Mouse (Mus musculus): ENCODE data around the gene Smg6. TPM values are rescaled to one million over a fixed set of nuclear protein-coding genes. Genes with fewer than 3 reads are reported as not detected.

The Smg6 gene
- polyA plus RNA-seq, 1 experiment from 2014 or later = 19.9 TPM

GRCm38 (mm10) chr11:75062650-75063049 lies 137.0 kb downstream of the Smg6 start:
- ATAC-seq (ENCODE audit: insufficient number of reproducible peaks, insufficient read depth, low FRiP score, low read depth) = no peak
- 94% methylated on average over 6 of the region's 6 CpGs for WGBS
- no peak overlapping the region for H3K9ac ChIP-seq (replicated peaks; ENCODE audit: low read depth, low read length)
- no peak overlapping the region for H3K27ac ChIP-seq (ENCODE audit: low read length)
- H3K4me1 ChIP-seq (ENCODE audit: control insufficient read depth, insufficient read depth, low read length) = no peaks in the 10 kb centered on the region
- H3K4me3 ChIP-seq (ENCODE audit: low read depth, low read length) = no peak overlapping the region
- no peaks in the 10 kb centered on the region for H3K9me3 ChIP-seq (ENCODE audit: control insufficient read depth, low read depth, low read length)
- H3K4me2 ChIP-seq (replicated peaks; ENCODE audit: low read depth, low read length) = no peak overlapping the region
- H3K27me3 ChIP-seq (ENCODE audit: control insufficient read depth, insufficient read depth, low read length) = no peaks in the 10 kb centered on the region
- no peaks in the 10 kb centered on the region for H3K36me3 ChIP-seq (ENCODE audit: control insufficient read depth, insufficient read depth, low read length)

- Histone ChIP-seq H3K27me3 (ENCODE audit: control insufficient read depth, insufficient read depth, low read length) (no peaks in the 10 kb centered on the region), H3K4me3 (ENCODE audit: low read depth, low read length) (no peak overlapping the region), H3K27ac (ENCODE audit: low read length) (no peak overlapping the region), H3K9me3 (ENCODE audit: control insufficient read depth, low read depth, low read length) (no peaks in the 10 kb centered on the region), H3K36me3 (ENCODE audit: control insufficient read depth, insufficient read depth, low read length) (no peaks in the 10 kb centered on the region), H3K9ac (replicated peaks; ENCODE audit: low read depth, low read length) (no peak overlapping the region), H3K4me2 (replicated peaks; ENCODE audit: low read depth, low read length) (no peak overlapping the region), H3K4me1 (ENCODE audit: control insufficient read depth, insufficient read depth, low read length) (no peaks in the 10 kb centered on the region)
- ATAC-seq (ENCODE audit: insufficient number of reproducible peaks, insufficient read depth, low FRiP score, low read depth) = no peak
- WGBS = 100% methylated on average over 1 of the region's 1 CpGs
These were observed 138.6 kb downstream of the Smg6 start for GRCm38 (mm10) chr11:75064266-75064665.

GRCm38 (mm10) chr11:75071352-75071751 lies 145.7 kb downstream of the Smg6 start:
- no peak overlapping the region for H3K9ac ChIP-seq (replicated peaks; ENCODE audit: low read depth, low read length)
- H3K27ac ChIP-seq (ENCODE audit: low read length) = no peak overlapping the region
- H3K9me3 ChIP-seq (ENCODE audit: control insufficient read depth, low read depth, low read length) = no peaks in the 10 kb centered on the region
- H3K36me3 ChIP-seq (ENCODE audit: control insufficient read depth, insufficient read depth, low read length) = no peaks in the 10 kb centered on the region
- no peak overlapping the region for H3K4me3 ChIP-seq (ENCODE audit: low read depth, low read length)
- no peak overlapping the region for H3K4me2 ChIP-seq (replicated peaks; ENCODE audit: low read depth, low read length)
- WGBS = 82% methylated on average over 3 of the region's 3 CpGs
- 0 out of 2 replicates have a peak, but pooled peaks cover 5% of the 10 kb centered on the region for H3K4me1 ChIP-seq (ENCODE audit: control insufficient read depth, insufficient read depth, low read length)
- no peaks in the 10 kb centered on the region for H3K27me3 ChIP-seq (ENCODE audit: control insufficient read depth, insufficient read depth, low read length)
- no peak for ATAC-seq (ENCODE audit: insufficient number of reproducible peaks, insufficient read depth, low FRiP score, low read depth)

GRCm38 (mm10) chr11:75072932-75073625 lies 147.5 kb downstream of the Smg6 start:
- H3K4me2 ChIP-seq (replicated peaks; ENCODE audit: low read depth, low read length) = no peak overlapping the region
- H3K27ac ChIP-seq (ENCODE audit: low read length) = no peak overlapping the region
- H3K4me3 ChIP-seq (ENCODE audit: low read depth, low read length) = no peak overlapping the region
- WGBS = 49% methylated on average over 2 of the region's 2 CpGs
- H3K27me3 ChIP-seq (ENCODE audit: control insufficient read depth, insufficient read depth, low read length) = no peaks in the 10 kb centered on the region
- H3K36me3 ChIP-seq (ENCODE audit: control insufficient read depth, insufficient read depth, low read length) = no peaks in the 10 kb centered on the region
- no peaks in the 10 kb centered on the region for H3K9me3 ChIP-seq (ENCODE audit: control insufficient read depth, low read depth, low read length)
- no peak for ATAC-seq (ENCODE audit: insufficient number of reproducible peaks, insufficient read depth, low FRiP score, low read depth)
- H3K4me1 ChIP-seq (ENCODE audit: control insufficient read depth, insufficient read depth, low read length) = peaks cover 8% of the 10 kb centered on the region; the same call in 1 of the 2 replicates
- H3K9ac ChIP-seq (replicated peaks; ENCODE audit: low read depth, low read length) = no peak overlapping the region

GRCm38 (mm10) chr11:75073696-75074095 lies 148.1 kb downstream of the Smg6 start:
- no peak overlapping the region; the same call in 1 of the 2 replicates for H3K9ac ChIP-seq (replicated peaks; ENCODE audit: low read depth, low read length)
- peaks cover 14% of the 10 kb centered on the region; the same call in 1 of the 2 replicates for H3K4me1 ChIP-seq (ENCODE audit: control insufficient read depth, insufficient read depth, low read length)
- H3K4me2 ChIP-seq (replicated peaks; ENCODE audit: low read depth, low read length) = no peak overlapping the region
- no peak for ATAC-seq (ENCODE audit: insufficient number of reproducible peaks, insufficient read depth, low FRiP score, low read depth)
- H3K9me3 ChIP-seq (ENCODE audit: control insufficient read depth, low read depth, low read length) = no peaks in the 10 kb centered on the region
- peak overlapping the region; percentile 35 for H3K27ac ChIP-seq (ENCODE audit: low read length)
- 74% methylated on average over 2 of the region's 2 CpGs for WGBS
- no peaks in the 10 kb centered on the region for H3K27me3 ChIP-seq (ENCODE audit: control insufficient read depth, insufficient read depth, low read length)
- no peak overlapping the region for H3K4me3 ChIP-seq (ENCODE audit: low read depth, low read length)
- no peaks in the 10 kb centered on the region for H3K36me3 ChIP-seq (ENCODE audit: control insufficient read depth, insufficient read depth, low read length)

- H3K36me3 ChIP-seq (ENCODE audit: control insufficient read depth, insufficient read depth, low read length) = no peaks in the 10 kb centered on the region
- no peaks in the 10 kb centered on the region for H3K9me3 ChIP-seq (ENCODE audit: control insufficient read depth, low read depth, low read length)
- H3K27ac ChIP-seq (ENCODE audit: low read length) = no peak overlapping the region
- H3K27me3 ChIP-seq (ENCODE audit: control insufficient read depth, insufficient read depth, low read length) = no peaks in the 10 kb centered on the region
- no peak overlapping the region for H3K4me2 ChIP-seq (replicated peaks; ENCODE audit: low read depth, low read length)
- no peak for ATAC-seq (ENCODE audit: insufficient number of reproducible peaks, insufficient read depth, low FRiP score, low read depth)
- WGBS = 44% methylated on average over 2 of the region's 2 CpGs
- no peak overlapping the region for H3K9ac ChIP-seq (replicated peaks; ENCODE audit: low read depth, low read length)
- H3K4me1 ChIP-seq (ENCODE audit: control insufficient read depth, insufficient read depth, low read length) = peaks cover 15% of the 10 kb centered on the region; the same call in 1 of the 2 replicates
- no peak overlapping the region for H3K4me3 ChIP-seq (ENCODE audit: low read depth, low read length)
These were observed 148.9 kb downstream of the Smg6 start for GRCm38 (mm10) chr11:75074543-75074942.

DNA sequence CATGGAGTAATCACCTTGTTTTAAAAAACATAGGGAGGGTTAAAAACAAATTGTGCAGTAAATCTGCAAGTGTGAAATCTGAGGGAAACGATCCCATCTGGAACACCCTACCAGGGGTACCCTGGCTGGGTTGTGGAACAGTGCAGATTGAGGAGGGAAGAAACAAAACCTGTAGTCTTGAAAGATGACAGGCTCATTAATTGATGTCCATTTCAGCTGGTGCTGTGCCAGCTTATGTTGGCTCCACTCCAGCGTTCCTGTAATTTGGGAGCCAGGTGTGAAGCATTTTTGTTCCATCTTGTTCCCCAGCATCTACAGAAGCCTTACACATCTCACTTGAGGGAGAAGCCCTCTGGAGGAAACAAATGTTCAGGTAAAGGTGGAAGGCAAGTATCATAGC lies 153.0 kb downstream of the Smg6 start:
- Histone ChIP-seq H3K4me3 (ENCODE audit: low read depth, low read length) (no peak overlapping the region), H3K9ac (replicated peaks; ENCODE audit: low read depth, low read length) (no peak overlapping the region), H3K27ac (ENCODE audit: low read length) (no peak overlapping the region), H3K4me2 (replicated peaks; ENCODE audit: low read depth, low read length) (no peak overlapping the region), H3K27me3 (ENCODE audit: control insufficient read depth, insufficient read depth, low read length) (no peaks in the 10 kb centered on the region), H3K36me3 (ENCODE audit: control insufficient read depth, insufficient read depth, low read length) (no peaks in the 10 kb centered on the region), H3K9me3 (ENCODE audit: control insufficient read depth, low read depth, low read length) (no peaks in the 10 kb centered on the region), H3K4me1 (ENCODE audit: control insufficient read depth, insufficient read depth, low read length) (peaks cover 15% of the 10 kb centered on the region; the same call in 1 of the 2 replicates)
- 49% methylated on average over 2 of the region's 2 CpGs for WGBS
- no peak for ATAC-seq (ENCODE audit: insufficient number of reproducible peaks, insufficient read depth, low FRiP score, low read depth)

GRCm38 (mm10) chr11:75083031-75083430 lies 157.4 kb downstream of the Smg6 start:
- no peak for ATAC-seq (ENCODE audit: insufficient number of reproducible peaks, insufficient read depth, low FRiP score, low read depth)
- H3K36me3 ChIP-seq (ENCODE audit: control insufficient read depth, insufficient read depth, low read length) = no peaks in the 10 kb centered on the region
- H3K4me3 ChIP-seq (ENCODE audit: low read depth, low read length) = no peak overlapping the region
- H3K27ac ChIP-seq (ENCODE audit: low read length) = no peak overlapping the region
- H3K4me2 ChIP-seq (replicated peaks; ENCODE audit: low read depth, low read length) = no peak overlapping the region
- WGBS = 86% methylated on average over 1 of the region's 1 CpGs
- no peak overlapping the region for H3K9ac ChIP-seq (replicated peaks; ENCODE audit: low read depth, low read length)
- no peaks in the 10 kb centered on the region for H3K27me3 ChIP-seq (ENCODE audit: control insufficient read depth, insufficient read depth, low read length)
- no peaks in the 10 kb centered on the region for H3K9me3 ChIP-seq (ENCODE audit: control insufficient read depth, low read depth, low read length)
- H3K4me1 ChIP-seq (ENCODE audit: control insufficient read depth, insufficient read depth, low read length) = peaks cover 8% of the 10 kb centered on the region; the same call in 1 of the 2 replicates

DNA sequence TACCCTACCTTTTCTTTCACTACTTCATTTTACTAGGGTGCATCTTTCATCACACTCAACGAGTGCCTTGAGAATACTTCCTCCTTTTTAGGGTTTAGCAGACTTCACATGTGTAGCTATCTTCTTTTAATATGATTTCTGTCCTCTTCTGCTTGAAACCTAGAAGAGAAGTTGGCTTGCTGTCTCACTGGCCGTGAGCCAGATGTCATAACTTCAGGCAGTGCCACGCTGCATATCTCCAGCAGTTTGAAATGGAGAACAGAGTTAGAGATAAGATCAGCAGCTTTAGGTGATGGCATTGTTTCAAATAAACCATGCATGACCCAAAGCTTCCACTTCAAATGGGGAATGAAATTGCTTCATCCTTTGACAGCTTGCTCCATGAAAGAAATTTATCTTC lies 166.5 kb downstream of the Smg6 start:
- peak overlapping the region; percentile 69; the same call in 1 of the 2 replicates for H3K27ac ChIP-seq (ENCODE audit: low read length)
- no peak for ATAC-seq (ENCODE audit: insufficient number of reproducible peaks, insufficient read depth, low FRiP score, low read depth)
- no peaks in the 10 kb centered on the region; the same call in 1 of the 2 replicates for H3K36me3 ChIP-seq (ENCODE audit: control insufficient read depth, insufficient read depth, low read length)
- no peak overlapping the region for H3K4me3 ChIP-seq (ENCODE audit: low read depth, low read length)
- no peak overlapping the region for H3K9ac ChIP-seq (replicated peaks; ENCODE audit: low read depth, low read length)
- no peaks in the 10 kb centered on the region for H3K27me3 ChIP-seq (ENCODE audit: control insufficient read depth, insufficient read depth, low read length)
- 33% methylated on average over 3 of the region's 3 CpGs for WGBS
- no peak overlapping the region for H3K4me2 ChIP-seq (replicated peaks; ENCODE audit: low read depth, low read length)
- peaks cover 11% of the 10 kb centered on the region for H3K4me1 ChIP-seq (ENCODE audit: control insufficient read depth, insufficient read depth, low read length)
- no peaks in the 10 kb centered on the region for H3K9me3 ChIP-seq (ENCODE audit: control insufficient read depth, low read depth, low read length)

All from stomach, embryonic 14.5 days (tissue).